Mouse (Mus musculus) spleen, postnatal 36 days (tissue): ENCODE data around the gene Unc5b.
"Not testable (repeated sequence)": the region's sequence is repeated elsewhere in the genome, so short reads cannot be mapped to it uniquely, and the experiment has no call there.

ENCODE experiments used
- DNase-seq, 2 experiments: peaks; one replicate each; pipeline ENCODE4 v3.0.0; 2022; ENCODE audit warnings: low spot score in 2 of 2, mixed read lengths in 1 of 2

The Unc5b gene

DNA sequence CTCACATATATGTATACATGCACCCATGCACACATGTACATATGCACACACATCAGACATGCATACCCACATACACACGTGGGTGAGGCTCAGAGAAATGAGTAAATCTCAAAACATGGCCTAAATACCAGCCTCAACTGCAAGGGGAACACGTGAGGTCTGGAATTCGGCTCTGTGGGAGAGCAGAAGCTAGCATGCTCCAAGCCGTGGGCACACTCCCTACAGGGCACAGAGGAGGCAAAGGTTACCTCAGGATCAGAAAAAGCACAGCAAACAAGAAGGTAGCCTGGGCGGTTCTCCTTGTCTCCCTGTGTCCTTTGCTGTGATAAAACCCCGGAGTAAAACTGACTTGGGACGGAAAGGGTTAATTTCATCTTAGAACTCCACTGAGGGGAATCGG lies 77.4 kb downstream of the Unc5b start:
- no peak for DNase-seq

DNA sequence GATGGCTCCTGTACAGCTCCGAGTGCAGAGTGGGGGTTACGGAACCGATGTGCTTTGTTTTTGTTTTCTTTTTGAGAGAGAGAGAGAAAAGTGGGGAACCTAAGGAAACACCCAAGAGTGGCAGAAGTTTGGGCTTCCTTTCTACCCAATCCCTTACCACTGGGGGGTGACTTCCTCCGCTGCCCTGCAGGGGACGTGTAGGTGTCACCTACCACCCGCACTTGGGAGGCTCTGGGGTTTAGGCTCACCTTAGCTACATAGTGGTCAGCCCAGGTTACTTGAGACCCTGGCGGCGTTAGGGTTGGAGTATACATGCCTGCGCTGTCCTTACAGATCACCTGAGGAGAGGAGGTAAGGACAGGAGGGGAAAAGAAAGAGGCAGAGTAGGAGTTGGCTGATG lies 78.1 kb downstream of the Unc5b start:
- DNase-seq = peak in 1 of 2 experiments; percentile 38

DNA sequence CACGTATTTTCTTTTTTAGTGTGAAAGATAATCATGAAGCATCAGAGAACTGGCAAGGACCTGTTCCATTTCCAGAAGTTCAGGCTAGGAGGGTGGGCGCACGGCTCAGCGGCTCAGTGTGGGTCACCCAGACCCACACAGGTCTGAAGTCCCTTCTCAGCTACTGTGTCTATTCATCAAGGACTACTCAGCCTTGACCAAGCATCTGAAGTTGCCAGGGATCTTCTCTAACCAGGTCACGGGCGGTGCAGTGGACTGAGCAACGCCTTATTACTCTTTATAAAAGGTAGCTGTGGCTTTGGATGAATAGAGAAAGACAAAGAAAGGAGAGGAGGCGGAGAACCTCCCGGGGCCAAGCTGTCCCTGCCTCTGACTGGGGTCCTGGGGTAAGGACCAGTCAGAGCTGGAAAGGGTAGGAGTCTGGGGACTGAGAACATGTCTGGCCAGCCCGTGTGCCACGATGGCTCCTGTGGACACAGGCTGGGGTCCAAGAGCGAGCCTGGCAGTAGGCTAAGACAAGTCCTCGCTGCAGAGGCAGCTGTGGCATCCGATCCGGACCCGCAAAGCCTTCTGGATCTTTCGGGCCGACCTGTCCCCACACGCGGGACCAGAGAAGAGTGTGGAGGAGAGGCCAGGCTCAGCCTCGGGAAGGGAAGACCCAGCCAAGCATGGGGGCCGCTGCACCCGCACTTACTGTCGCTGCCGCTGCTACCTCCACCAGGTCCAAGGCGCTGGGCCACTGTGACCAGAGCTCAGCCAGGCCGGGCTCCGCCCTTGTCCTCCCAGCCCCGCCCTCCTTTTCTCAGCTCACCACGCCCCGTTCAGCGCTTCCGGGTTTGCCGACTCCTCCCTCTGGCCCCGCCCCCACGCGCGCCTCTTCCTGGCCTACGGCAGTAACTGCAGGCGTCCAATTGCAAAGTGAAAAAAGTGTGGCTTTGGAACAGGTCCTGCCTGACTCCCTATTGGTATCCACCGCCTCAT lies 79.1 kb downstream of the Unc5b start, which contains the start of gene Slc29a3:
TSS of gene Slc29a3 (minus strand) at position 755 of the 981 bp plus-strand sequence.
- DNase-seq = peak; percentile 95 to 96

DNA sequence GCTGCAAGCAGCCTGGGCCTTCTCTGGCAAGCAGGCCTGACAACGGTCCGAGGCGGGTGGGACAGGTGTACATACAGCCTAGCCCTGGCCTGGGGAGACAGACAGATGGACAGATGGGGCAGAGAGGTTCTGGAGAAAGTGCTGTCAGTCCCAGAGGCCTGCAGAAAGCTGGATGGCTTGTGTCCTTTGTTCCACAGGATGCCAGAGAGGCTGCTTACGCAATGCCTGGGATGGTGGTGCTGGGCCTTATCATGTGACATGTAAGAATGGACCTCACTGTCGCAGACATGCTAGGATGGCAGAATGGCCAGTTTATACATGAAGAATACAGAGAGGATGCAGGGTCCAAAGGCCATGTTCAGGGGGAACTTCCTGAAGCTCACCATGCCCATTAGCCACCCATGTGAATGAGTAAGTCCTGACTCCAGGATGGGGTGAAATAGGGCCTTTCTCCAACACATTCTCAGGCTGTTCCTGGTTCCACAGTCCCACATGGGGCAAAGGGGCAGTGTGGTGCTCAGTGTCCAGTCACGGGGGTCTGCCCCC lies 83.6 kb downstream of the Unc5b start:
- no peak for DNase-seq

DNA sequence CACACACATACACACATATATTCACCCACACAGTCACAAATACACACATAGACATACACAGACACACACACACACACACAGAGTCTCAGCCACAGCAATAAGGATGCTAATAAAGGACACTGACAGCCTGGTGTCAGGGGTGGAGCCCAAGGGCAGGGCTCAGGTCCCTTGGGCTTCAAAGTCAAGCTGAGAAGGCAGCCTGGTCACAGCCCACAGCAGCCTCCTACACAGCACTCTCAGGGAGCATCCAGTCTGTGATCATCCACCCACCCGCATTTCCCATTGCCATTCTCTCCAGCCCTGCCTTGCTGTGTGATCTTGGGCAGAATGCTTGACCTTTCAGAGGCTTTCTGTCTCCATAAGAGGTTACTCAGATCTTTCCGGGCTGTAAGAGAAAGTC lies 84.9 kb downstream of the Unc5b start:
- peak; percentile 70 to 71 for DNase-seq

DNA sequence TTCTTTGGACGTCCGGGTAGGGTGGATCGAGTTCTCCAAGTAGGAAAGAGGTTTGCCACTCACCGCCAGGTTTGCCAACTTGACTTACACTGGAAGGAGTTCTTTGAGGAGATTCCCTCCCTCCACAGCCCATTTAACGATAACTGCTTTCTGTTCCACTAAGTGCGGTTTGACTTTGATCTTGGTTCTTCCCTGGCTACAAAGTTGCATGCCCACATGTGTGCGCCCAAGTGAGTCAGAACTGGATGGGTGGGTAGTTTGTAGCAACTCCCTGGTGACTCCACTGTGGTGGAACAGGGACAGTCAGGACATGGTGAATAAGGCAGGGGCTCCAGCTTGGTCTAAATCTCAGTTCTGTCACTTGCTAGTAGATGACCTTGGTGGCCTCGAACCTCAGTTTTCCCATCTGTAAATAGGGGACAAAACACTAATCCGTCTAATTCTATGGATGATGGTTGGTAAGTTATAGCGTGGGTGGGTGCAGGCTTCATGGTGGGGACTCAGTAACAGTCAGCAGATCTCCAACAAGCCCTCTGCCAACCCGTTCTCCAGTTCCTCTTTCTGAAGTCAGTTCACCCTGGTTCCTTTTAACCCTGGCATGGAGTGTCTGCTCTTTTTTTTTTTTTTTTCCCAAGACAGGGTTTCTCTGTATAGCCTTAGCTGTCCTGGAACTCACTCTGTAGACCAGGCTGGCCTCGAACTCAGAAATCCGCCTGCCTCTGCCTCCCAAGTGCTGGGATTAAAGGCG lies 86.7 kb downstream of the Unc5b start:
- peak; percentile 64 to 69 for DNase-seq

DNA sequence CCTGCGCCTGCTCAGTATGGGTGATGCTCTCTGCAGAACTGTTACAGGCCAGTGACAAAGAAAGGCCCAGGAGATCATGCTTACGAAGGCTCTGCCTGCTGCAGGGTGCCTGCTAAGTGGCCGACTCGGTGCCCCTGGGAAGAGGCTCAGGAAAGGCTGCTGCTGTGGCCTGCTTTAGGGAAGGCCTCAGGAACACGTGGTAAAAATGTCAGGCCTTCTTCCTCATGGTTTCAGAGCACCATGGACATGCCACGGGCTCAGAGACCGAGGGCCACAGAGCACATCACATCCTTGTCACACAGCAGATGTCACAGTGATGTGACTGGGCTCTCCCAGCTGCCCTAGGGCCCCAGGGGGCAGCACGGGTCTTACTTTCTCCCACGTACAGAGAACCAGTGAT lies 87.7 kb downstream of the Unc5b start:
- DNase-seq = no peak

DNA sequence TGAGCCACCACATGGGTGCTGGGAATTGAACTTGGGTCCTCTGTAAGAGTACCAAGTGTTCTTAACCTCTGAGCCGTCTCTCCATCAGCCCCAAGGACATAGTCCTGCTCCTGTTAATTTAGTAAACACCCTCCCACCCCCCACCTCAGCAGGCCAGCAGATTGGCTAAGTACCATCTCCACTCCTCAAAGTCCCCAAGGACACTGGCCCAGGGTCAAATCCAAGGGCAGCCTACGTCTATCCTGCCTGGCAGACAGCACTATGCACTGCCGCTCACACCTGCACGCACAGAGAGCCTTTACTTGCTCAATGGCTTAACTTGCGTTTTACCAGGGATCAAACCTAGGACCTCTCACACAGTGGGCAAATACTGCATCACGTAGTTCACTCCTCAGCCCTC lies 88.4 kb downstream of the Unc5b start:
- DNase-seq = no peak

DNA sequence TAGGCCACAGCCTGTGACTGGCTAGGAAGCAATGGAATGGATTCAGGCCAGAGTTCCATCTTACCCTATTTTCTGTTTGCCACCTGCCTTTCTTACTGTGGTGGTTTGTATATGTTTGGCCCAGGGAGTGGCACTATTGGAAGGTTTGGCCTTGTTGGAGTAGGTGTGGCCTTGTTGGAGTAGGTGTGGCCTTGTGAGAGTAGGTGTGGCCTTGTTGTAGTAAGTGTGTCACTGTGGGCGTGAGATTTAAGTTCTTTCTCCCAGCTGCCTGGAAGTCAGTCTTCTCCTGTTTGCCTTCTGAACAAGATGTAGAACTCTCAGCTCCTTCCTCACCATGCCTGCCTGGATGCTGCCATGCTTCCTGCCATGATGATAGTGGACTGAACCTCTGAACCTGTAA lies 89.1 kb downstream of the Unc5b start:
- DNase-seq = not testable (repeated sequence)

DNA sequence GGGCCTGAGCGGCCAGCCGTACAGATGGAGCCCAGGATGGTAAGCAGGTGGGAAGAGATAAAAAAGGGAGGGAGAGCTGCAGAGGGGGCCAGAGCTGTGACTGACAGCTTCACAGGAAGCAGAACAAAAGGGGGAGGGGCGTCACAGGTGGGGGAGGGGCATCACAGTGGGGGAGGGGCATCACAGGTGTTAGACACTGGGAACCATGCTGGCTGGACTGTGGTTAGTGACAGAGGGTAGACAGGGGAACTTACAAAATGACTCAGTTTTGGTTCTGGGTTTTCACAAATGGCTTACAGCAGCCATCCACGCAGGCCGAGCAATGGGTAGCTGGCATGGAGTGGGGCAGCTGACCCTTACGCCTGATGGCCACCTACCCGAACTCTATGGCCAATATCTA lies 89.9 kb downstream of the Unc5b start:
- peak; percentile 46 to 48 for DNase-seq

DNA sequence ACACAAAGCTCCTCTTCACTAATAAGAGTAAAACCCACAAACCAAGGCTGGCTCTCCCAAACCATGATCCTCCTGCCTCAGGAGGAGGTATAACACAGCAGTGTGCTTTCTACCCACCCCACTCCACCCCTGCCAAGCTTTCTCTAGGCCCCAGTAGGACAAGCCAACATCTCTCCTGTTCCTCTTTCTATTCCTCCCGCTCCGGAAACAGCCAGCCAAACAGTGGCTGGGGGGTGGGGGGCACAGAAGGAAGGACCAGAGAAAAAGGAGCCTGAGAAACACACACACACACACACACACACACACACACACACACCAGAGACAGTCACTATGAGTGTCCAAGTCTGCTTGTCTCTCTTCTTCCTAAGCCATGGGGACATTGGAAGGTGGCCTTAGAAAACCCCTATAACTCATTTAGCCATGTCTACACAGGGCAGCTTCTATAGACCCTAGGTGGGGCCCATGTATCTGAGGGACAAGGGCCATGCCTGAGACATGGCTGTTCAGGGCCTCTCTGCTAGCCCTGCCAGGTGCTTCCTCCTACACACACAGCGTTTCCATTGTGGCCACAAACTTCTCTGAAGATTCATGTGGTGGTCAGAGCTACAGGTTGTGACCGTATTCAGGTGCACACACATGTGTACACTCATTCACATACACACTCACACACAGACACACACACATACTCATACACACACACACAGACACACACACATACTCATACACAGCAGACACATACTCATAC lies 91.6 kb downstream of the Unc5b start:
- peak; percentile 32 to 44 for DNase-seq

DNA sequence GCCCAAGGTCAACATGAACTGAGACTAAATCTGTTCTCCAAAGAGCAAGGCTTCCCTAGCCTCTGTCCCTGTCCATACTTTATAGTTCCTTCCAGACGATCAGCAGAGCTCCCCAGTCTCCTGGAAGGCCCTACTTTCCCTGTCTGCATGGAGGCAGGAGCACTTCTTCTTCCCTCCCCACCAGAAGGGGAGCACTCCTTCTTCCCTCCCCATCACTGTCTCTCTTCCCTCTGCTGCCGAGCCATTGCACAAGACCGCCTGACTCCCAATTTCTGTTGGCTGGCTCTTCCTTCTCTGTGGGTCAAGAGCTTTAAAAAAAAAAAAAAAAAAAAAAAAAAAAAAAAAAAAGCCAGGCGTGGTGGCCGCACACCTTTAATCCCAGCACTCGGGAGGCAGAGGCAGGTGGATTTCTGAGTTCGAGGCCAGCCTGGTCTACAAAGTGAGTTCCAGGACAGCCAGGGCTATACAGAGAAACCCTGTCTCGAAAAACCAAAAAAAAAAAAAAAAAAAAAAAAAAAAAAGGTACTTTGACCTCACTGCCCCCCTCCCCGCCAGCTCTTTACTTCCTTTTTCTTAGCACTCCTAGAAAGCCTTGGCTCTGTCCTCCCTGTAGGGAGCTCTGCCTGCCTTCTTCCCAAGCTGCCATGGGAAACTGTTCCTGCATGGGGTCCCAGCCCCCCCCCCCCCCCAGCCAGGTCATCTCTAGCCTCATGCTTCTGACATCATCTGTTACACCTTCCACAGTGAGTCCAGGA lies 93.3 kb downstream of the Unc5b start:
- no peak for DNase-seq

DNA sequence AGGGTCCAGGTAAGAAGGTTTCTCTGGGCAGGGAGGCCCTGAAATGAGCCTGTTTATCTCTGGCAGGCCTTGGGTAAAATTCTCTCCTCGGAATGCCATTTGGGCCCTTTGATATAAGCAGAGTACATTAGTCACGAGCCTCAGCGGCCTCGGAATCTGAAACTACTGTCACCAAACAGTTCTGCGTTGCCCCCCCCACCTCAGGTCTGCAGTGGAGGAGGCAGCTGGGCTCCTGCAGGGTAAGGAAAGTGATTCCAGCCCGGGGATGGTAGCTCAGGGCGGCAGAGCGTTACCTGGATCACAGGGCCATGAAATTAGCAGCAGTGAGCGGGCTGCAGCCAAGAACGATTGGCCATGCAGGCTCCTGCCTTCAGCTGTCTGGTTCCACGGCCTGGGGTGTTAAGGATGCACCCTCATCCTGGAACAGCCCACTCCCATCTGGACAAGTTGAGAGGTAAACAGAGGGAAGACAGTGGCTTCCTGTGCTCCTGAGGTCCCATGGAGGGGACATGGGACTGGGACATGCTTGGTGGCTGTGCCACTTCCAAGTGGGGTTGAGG lies 94.1 kb downstream of the Unc5b start:
- no peak for DNase-seq

DNA sequence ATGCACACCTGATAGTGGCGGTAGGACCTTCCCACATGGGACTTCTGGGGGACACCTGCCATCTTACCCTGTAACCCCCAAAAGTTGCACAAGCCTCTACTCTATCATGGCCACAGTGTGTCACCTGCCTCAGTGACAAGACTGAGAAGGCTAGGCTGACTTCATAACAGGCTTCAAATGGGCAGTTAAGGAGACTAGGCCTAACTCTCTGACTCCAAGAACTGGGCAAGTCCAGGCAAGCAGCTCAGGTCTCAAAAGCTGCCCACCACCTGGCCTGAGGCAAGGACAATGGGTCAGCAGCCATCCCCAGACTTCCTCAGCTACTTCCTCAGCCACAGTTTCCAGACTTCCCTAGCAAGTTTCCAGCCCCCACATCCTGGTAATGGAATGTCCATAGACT lies 95.6 kb downstream of the Unc5b start:
- no peak for DNase-seq

DNA sequence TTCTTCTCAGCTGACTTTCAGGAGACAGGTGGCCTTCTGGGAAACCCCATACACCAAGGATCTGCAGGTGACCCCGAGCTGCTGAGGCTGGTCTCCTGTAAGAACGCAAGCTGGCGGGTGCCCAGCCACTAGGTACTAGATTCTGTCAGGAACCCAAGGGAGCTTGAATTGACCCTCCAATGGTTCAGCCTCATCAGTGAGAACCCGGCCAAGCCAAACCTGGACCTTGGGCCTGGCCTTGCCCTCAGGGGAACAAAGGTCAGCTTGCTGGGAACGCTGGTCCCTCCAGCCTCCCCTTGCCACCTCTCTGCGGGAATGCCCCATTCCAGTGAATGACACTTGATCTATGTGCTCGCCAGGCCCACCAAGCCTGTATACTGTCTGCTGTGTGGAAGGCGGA lies 97.9 kb downstream of the Unc5b start:
- no peak for DNase-seq

DNA sequence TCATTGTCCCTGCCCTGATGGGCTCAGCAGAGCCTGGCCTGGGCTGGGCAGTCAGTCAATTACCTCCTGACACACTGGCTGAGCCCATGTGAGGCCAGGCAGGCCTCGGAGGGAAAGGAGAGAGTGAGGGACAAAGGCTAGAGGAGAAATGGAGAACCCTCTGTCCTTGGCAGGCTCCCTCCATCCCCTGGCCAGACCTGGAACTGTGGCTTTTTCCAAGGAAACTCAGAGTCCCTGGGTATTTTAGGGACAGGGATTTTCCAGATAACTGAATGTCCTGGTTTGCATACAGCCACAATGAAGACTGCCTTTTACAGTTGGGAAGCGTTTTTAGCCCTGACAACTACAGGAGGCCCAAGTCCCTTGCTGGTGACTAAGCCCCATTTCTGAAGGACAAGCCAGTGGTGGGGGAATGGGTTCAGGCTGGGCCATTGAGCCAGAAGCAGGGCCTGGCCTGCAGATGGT lies 99.0 kb downstream of the Unc5b start:
- no peak for DNase-seq

DNA sequence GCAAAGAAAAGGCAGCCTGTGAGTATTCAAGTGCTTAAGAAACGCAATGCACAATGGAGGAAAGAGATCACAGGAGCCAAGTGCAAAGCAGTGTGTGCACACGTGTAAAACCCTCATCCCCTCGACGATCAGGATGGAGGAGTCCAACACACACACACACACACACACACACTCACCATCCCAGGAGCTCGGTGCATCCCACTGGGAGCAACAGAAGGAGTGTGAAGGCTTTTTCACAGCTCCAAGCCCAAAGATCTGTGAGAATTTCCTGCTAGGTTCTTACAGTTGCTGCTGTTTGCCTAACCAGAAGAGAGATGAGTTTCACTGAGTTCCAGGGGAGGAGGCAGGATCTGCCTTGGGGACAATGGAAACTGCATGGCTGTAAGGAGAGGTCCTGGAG lies 99.6 kb downstream of the Unc5b start:
- DNase-seq = no peak

DNA sequence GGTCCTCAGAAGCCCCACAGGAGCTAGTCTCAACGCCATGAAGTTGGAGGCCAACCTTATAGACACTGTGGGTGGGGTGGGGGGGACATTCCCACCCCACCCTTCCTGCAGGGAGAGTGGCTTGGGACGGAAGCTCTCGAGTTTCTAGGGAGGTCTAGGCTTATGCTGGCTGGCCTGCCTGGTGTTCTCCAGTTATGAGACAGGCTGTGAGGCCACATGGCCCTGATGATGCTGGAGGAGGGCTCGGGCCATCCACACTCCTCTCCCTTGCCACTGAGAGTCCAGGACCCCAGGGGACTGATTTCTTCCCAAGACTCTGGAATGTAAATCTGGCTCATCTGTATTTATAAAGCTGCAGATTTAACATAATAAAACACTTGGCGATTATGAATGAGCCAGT lies 104.1 kb downstream of the Unc5b start:
- no peak for DNase-seq

DNA sequence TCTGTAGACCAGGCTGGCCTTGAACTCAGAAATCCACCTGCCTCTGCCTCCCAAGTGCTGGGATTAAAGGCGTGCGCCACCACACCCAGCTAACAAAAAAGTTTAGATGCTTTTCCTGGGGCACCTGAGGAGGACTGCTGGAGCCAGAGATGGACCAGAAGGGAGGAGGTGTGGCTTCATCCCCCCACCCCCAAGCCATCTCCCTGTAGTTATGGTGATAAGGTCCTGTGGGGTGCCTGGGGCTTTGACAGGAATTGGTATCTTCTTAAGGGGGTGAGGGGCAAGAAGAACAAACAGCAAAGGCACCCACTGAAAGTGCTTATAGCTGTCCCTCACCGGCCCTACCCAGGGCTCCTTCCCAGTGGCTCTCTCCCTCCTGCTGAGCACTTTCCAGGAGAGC lies 104.5 kb downstream of the Unc5b start:
- DNase-seq = no peak

DNA sequence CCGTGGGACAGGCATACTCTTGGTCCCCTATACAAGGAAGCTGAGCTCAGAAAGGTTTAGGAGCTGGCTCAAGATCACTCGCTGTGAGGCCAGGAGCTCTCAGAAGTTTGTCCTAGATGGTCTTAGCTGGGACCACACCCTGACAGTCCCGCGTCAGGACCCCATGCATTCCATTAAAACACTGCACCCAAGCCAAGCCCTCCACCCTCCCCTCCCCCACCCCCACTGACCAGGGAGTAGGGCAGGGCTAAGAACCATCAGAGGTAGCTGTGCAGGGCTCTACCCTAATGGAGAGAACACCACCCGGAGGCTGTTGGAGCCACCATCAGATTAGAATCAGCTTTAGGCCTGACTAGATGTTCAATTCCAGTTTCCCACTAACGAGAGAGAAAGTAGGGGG lies 106.9 kb downstream of the Unc5b start:
- DNase-seq = no peak

DNA sequence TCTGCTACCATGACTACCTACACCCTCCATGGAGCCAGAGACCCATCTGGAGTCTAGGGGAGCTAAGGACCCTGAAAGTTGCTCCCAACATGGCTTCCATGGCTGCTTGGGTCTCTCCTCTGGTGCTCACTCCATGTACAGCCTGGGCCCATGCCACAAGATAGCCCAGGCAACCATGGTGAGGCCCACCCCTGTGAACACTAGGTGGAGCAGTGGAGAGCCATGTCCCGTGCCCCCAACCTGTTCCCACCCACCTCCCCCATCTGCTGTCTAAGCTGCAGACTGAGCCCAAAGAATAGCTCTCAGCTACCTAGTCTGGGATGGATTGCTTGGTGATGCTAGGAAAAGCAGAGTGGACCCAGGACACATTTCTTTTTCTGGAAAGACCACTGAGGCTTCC lies 108.0 kb downstream of the Unc5b start:
- DNase-seq = no peak
